10 mouse cellular contexts compared by ENCODE assay signal in genomic region chr7:143343781-143344306, GRCm38 (mm10).
A peak's percentile ranks its signal among the peaks of the same experiment; 100 is the strongest.
DNase-seq lines count a peak whose midpoint lies in the region; ATAC-seq and TF ChIP-seq lines count a peak whose summit lies in the region.
"Had no signal": no experiment of that assay in that cellular context is flagged by ENCODE, and none has a peak within 500 bp of the region (broad histone marks: within the 10 kb centered on the region; RNA-seq: fewer than 3 reads in every experiment).

No protein-coding gene starts in this region.

- H3K4me3 ChIP-seq in forebrain, embryonic 14.5 days (ENCODE audit: low read depth, low read length): no peak overlapping the region
- H3K4me3 ChIP-seq in forebrain, embryonic 11.5 days (ENCODE audit: low read depth, low read length): no peak overlapping the region
- H3K4me3 ChIP-seq in lung, postnatal 0 days (ENCODE audit: low read depth, low read length): no peak overlapping the region
- H3K4me3 ChIP-seq: gastrocnemius, adult 2 months had no signal

- ATAC-seq in forebrain, embryonic 14.5 days: no peak
- no peak for ATAC-seq in forebrain, embryonic 11.5 days (replicated peaks; ENCODE audit: low FRiP score)
- no peak for ATAC-seq in lung, postnatal 0 days
- ATAC-seq in inflammation-experienced regulatory T-cells, adult 6 months: no peak

- WGBS in forebrain, embryonic 14.5 days: 3% methylated on average over 12 of the region's 12 CpGs
- 23% methylated on average over 12 of the region's 12 CpGs for WGBS in forebrain, embryonic 11.5 days
- WGBS in lung, postnatal 0 days: 31% methylated on average over 12 of the region's 12 CpGs

- peaks cover 22% of the 10 kb centered on the region for H3K4me1 ChIP-seq in forebrain, embryonic 14.5 days (ENCODE audit: control insufficient read depth, insufficient read depth, low read length)
- peaks cover 14% of the 10 kb centered on the region; the same call in 1 of the 2 replicates for H3K4me1 ChIP-seq in forebrain, embryonic 11.5 days (replicated peaks; ENCODE audit: control insufficient read depth, insufficient read depth, low read length)
- peaks cover 3% of the 10 kb centered on the region; the same call in 1 of the 2 replicates for H3K4me1 ChIP-seq in lung, postnatal 0 days (ENCODE audit: insufficient read depth, low read depth, low read length)

- no peak overlapping the region for H3K27ac ChIP-seq in forebrain, embryonic 14.5 days (ENCODE audit: low read depth, low read length)
- no peak overlapping the region for H3K27ac ChIP-seq in forebrain, embryonic 11.5 days (ENCODE audit: low read depth, low read length)
- H3K27ac ChIP-seq in lung, postnatal 0 days (ENCODE audit: low read length): no peak overlapping the region
- H3K27ac ChIP-seq: gastrocnemius, adult 2 months had no signal

- TF ChIP-seq CTCF in lung, postnatal 0 days (IDR thresholded peaks at IDR 0.05): no peak

- no peak overlapping the region; the same call in 1 of the 2 replicates for H3K9ac ChIP-seq in forebrain, embryonic 14.5 days (ENCODE audit: low read length)
- no peak overlapping the region for H3K9ac ChIP-seq in forebrain, embryonic 11.5 days (ENCODE audit: low read length)
- H3K9ac ChIP-seq in lung, postnatal 0 days (replicated peaks; ENCODE audit: low read depth): no peak overlapping the region

- no peaks in the 10 kb centered on the region for H3K36me3 ChIP-seq in forebrain, embryonic 14.5 days (ENCODE audit: control insufficient read depth, insufficient read depth, low read length)
- H3K36me3 ChIP-seq in forebrain, embryonic 11.5 days (ENCODE audit: control insufficient read depth, insufficient read depth, low read length): no peaks in the 10 kb centered on the region
- H3K36me3 ChIP-seq in lung, postnatal 0 days (ENCODE audit: insufficient read depth, low read length): no peaks in the 10 kb centered on the region

- 0 out of 2 replicates have a peak overlapping the region, but pooled peaks have one; percentile 19 for H3K4me2 ChIP-seq in forebrain, embryonic 14.5 days (ENCODE audit: low read length)
- H3K4me2 ChIP-seq in forebrain, embryonic 11.5 days (ENCODE audit: low read depth, low read length, severe bottlenecking): no peak overlapping the region
- H3K4me2 ChIP-seq in lung, postnatal 0 days (replicated peaks; ENCODE audit: low read depth, low read length): no peak overlapping the region

- peak; percentile 89 for DNase-seq in forebrain, embryonic 14.5 days (ENCODE audit: low spot score)
- no peak for DNase-seq in forebrain, embryonic 11.5 days (ENCODE audit: low spot score)
- peak; percentile 57 for DNase-seq in lung, postnatal 0 days (ENCODE audit: low spot score)
- no peak for DNase-seq in lung, postnatal 25 days (ENCODE audit: low spot score)
- peak; percentile 48 for DNase-seq in kidney, postnatal 14 days
- DNase-seq in retina, postnatal 1 day: peak; percentile 87
- no peak for DNase-seq in frontal cortex, postnatal 14 days (ENCODE audit: low spot score in 2 of 2)
- DNase-seq: cerebellum, adult 8-10 months; gastrocnemius, adult 2 months had no signal

- no peaks in the 10 kb centered on the region for H3K9me3 ChIP-seq in forebrain, embryonic 14.5 days (replicated peaks; ENCODE audit: control insufficient read depth, low read length)
- H3K9me3 ChIP-seq in forebrain, embryonic 11.5 days (ENCODE audit: control insufficient read depth, low read length): no peaks in the 10 kb centered on the region
- no peaks in the 10 kb centered on the region for H3K9me3 ChIP-seq in lung, postnatal 0 days (ENCODE audit: low read length)

- H3K27me3 ChIP-seq in forebrain, embryonic 14.5 days (replicated peaks; ENCODE audit: control insufficient read depth, insufficient read depth, low read length): peaks cover 51% of the 10 kb centered on the region
- H3K27me3 ChIP-seq in forebrain, embryonic 11.5 days (ENCODE audit: control insufficient read depth, insufficient read depth, low read length): peaks cover 76% of the 10 kb centered on the region
- H3K27me3 ChIP-seq in lung, postnatal 0 days (replicated peaks; ENCODE audit: insufficient read depth, low read length): no peaks in the 10 kb centered on the region

- no peak for TF ChIP-seq EP300 in lung, postnatal 0 days (IDR thresholded peaks at IDR 0.05)

Comparison
In these comparisons a context has a peak if more than half of its experiments do, and no peak if none do; other contexts are left out.
1. DNase-seq: peak in forebrain, embryonic 14.5 days (single experiment), lung, postnatal 0 days (single experiment), kidney, postnatal 14 days (single experiment) and retina, postnatal 1 day (single experiment); none in forebrain, embryonic 11.5 days (single experiment), lung, postnatal 25 days (single experiment) and frontal cortex, postnatal 14 days (0 of 2).